Mouse (Mus musculus) midbrain, postnatal 0 days (tissue): ENCODE measurements around the gene Pde6c. TPM values are rescaled to one million over a fixed set of nuclear protein-coding genes. Genes with fewer than 3 reads are reported as not detected.
A peak's percentile ranks its signal among the peaks of the same experiment; 100 is the strongest.

Source experiments
- ATAC-seq: fragments of 200-750 bp; cut with Nextera tagmentation; 2 replicates; pipeline ENCODE4 v1.8.0; 2017; ENCODE audit warnings: moderate number of reproducible peaks, mild to moderate bottlenecking, moderate TSS enrichment, moderate library complexity; ENCODE audit not compliant: low FRiP score
- DNase-seq: peaks from one replicate; pipeline ENCODE4 v3.0.0-alpha.2; 2015; ENCODE audit warnings: low spot score
- H3K27ac ChIP-seq: fragments of 300-500 bp; sonication (generic); 2 replicates; pipeline ENCODE4 v1.5.1; 2014; ENCODE audit warnings: low read depth, mild to moderate bottlenecking, low read length, mixed read lengths
- H3K27me3 ChIP-seq: fragments of 300-500 bp; sonication (generic); 2 replicates; pipeline ENCODE4 v1.6.1; 2014; ENCODE audit warnings: low read length, control low read depth, mixed read lengths; ENCODE audit not compliant: insufficient read depth
- H3K36me3 ChIP-seq: fragments of 300-500 bp; sonication (generic); 2 replicates; pipeline ENCODE4 v1.6.1; 2014; ENCODE audit warnings: low read length, control low read depth, mixed read lengths; ENCODE audit not compliant: insufficient read depth
- H3K4me1 ChIP-seq: fragments of 300-500 bp; sonication (generic); 2 replicates; pipeline ENCODE4 v1.6.1; 2014; ENCODE audit warnings: mild to moderate bottlenecking, control low read depth, antibody characterized with exemption, low read length, mixed read lengths; ENCODE audit not compliant: insufficient read depth
- H3K4me2 ChIP-seq: fragments of 300-500 bp; sonication (generic); 2 replicates; pipeline ENCODE4 v1.6.1; 2014; ENCODE audit warnings: low read depth, mild to moderate bottlenecking, low read length, mixed read lengths; ENCODE audit not compliant: poor library complexity, severe bottlenecking
- H3K4me3 ChIP-seq: fragments of 300-500 bp; sonication (generic); 2 replicates; pipeline ENCODE4 v1.5.1; 2014; ENCODE audit warnings: low read depth, mild to moderate bottlenecking, low read length, moderate library complexity
- H3K9ac ChIP-seq: fragments of 300-500 bp; sonication (generic); replicated peaks from 2 replicates; pipeline ENCODE4 v1.6.1; 2014; ENCODE audit warnings: mild to moderate bottlenecking, low read length, moderate library complexity, mixed read lengths; ENCODE audit not compliant: poor library complexity, severe bottlenecking
- H3K9me3 ChIP-seq: fragments of 300-500 bp; sonication (generic); 2 replicates; pipeline ENCODE4 v1.6.1; 2016; ENCODE audit warnings: low read length, control low read depth
- CTCF ChIP-seq: IDR thresholded peaks from 2 replicates; pipeline ENCODE4 v1.5.1; 2016; ENCODE audit warnings: antibody characterized with exemption, mild to moderate bottlenecking
- WGBS: fragments of 180-500 bp; shearing (Covaris S2); extraction: QIAGEN DNeasy Blood & Tissue Kit; methylation state at CpG from one replicate; pipeline ENCODE4 v1.1.7; 2014; 5-methylcytosine and 5-hydroxymethylcytosine counted together
- polyA plus RNA-seq: library from polyadenylated mRNA; unstranded; fragments of >200 nt; fragmentation: Nextera tagmentation; extraction: Ambion mirVana; gene quantifications from 2 replicates; pipeline ENCODE4 v1.2.1, GENCODE M21; 2015
- total RNA-seq: library from RNA; depleted of rRNA; stranded (reverse); fragments of >200 nt; gene quantifications from 2 replicates; pipeline ENCODE4 v1.2.3, GENCODE M21; 2014

The Pde6c gene
- total and polyA plus RNA-seq, 2 experiments from 2014 or later, result 0.19 TPM; not detected in 1

- no peak overlapping the region for H3K9ac ChIP-seq
- no peaks in the 10 kb centered on the region for H3K9me3 ChIP-seq
- H3K36me3 ChIP-seq, result no peaks in the 10 kb centered on the region
- ATAC-seq, result no peak
- H3K4me3 ChIP-seq, result no peak overlapping the region
- no peak overlapping the region for H3K4me2 ChIP-seq
- no peaks in the 10 kb centered on the region for H3K4me1 ChIP-seq
- WGBS, result 94% methylated on average over 7 of the region's 7 CpGs
- no peak for TF ChIP-seq CTCF
- no peaks in the 10 kb centered on the region for H3K27me3 ChIP-seq
- no peak overlapping the region for H3K27ac ChIP-seq
- DNase-seq, result no peak
These were observed 17.6 kb upstream of the Pde6c start for GRCm38 (mm10) chr19:38114834-38115491.

GRCm38 (mm10) chr19:38120123-38120760, 12.3 kb upstream of the Pde6c start:
- whole genome bisulfite sequencing, result 81% methylated on average over 5 of the region's 5 CpGs
- DNase-seq (no peak), ATAC-seq (no peak)
- no peaks in the 10 kb centered on the region for H3K36me3 ChIP-seq
- H3K9ac ChIP-seq, result no peak overlapping the region
- H3K4me1 ChIP-seq, result no peaks in the 10 kb centered on the region
- H3K4me2 ChIP-seq, result no peak overlapping the region
- TF ChIP-seq CTCF, result no peak
- H3K9me3 ChIP-seq, result no peaks in the 10 kb centered on the region
- H3K4me3 ChIP-seq, result no peak overlapping the region
- H3K27me3 ChIP-seq, result peaks cover 12% of the 10 kb centered on the region; the same call in 1 of the 2 replicates
- no peak overlapping the region for H3K27ac ChIP-seq

- DNase-seq (no peak), ATAC-seq (no peak)
- no peaks in the 10 kb centered on the region for H3K4me1 ChIP-seq
- H3K4me3 ChIP-seq, result peak overlapping the region; percentile 57
- H3K9ac ChIP-seq, result no peak overlapping the region
- peak overlapping the region; percentile 91 for H3K4me2 ChIP-seq
- H3K27me3 ChIP-seq, result peaks cover 12% of the 10 kb centered on the region
- H3K9me3 ChIP-seq, result no peaks in the 10 kb centered on the region
- no peak overlapping the region for H3K27ac ChIP-seq
- no peaks in the 10 kb centered on the region for H3K36me3 ChIP-seq
- no peak for TF ChIP-seq CTCF
- 26% methylated on average over 9 of the region's 9 CpGs for WGBS
These were observed 8.7 kb upstream of the Pde6c start for GRCm38 (mm10) chr19:38123921-38124320.

GRCm38 (mm10) chr19:38124401-38125218, 8.0 kb upstream of the Pde6c start:
- DNase-seq (no peak), ATAC-seq (peak; percentile 71)
- peak overlapping the region; percentile 57 for H3K4me3 ChIP-seq
- no peak for TF ChIP-seq CTCF
- H3K9ac ChIP-seq, result peak overlapping the region; percentile 55
- H3K9me3 ChIP-seq, result no peaks in the 10 kb centered on the region
- 2% methylated on average over 55 of the region's 77 CpGs for WGBS
- H3K27me3 ChIP-seq, result peaks cover 12% of the 10 kb centered on the region
- H3K4me1 ChIP-seq, result no peaks in the 10 kb centered on the region
- H3K27ac ChIP-seq, result no peak overlapping the region
- peak overlapping the region; percentile 91 for H3K4me2 ChIP-seq
- no peaks in the 10 kb centered on the region for H3K36me3 ChIP-seq

- Histone ChIP-seq H3K27ac (no peak within 1 kb of the TSS), H3K4me1 (no peaks in the 10 kb centered on the region), H3K36me3 (no peaks in the 10 kb centered on the region), H3K9ac (peak within 1 kb of the TSS; percentile 55), H3K4me3 (peak within 1 kb of the TSS; percentile 57), H3K9me3 (no peaks in the 10 kb centered on the region), H3K27me3 (peaks cover 12% of the 10 kb centered on the region), H3K4me2 (peak within 1 kb of the TSS; percentile 91)
- ATAC-seq, result no peak
- no peak for TF ChIP-seq CTCF
- 75% methylated on average over 6 of the region's 6 CpGs for WGBS
- no peak for DNase-seq
These were observed 7.4 kb upstream of the Pde6c start, which contains the start of gene Rbp4 for GRCm38 (mm10) chr19:38125219-38125610. Gene Rbp4, minus strand, starts transcription at chr19:38125281.
